In the genomic region with DNA sequence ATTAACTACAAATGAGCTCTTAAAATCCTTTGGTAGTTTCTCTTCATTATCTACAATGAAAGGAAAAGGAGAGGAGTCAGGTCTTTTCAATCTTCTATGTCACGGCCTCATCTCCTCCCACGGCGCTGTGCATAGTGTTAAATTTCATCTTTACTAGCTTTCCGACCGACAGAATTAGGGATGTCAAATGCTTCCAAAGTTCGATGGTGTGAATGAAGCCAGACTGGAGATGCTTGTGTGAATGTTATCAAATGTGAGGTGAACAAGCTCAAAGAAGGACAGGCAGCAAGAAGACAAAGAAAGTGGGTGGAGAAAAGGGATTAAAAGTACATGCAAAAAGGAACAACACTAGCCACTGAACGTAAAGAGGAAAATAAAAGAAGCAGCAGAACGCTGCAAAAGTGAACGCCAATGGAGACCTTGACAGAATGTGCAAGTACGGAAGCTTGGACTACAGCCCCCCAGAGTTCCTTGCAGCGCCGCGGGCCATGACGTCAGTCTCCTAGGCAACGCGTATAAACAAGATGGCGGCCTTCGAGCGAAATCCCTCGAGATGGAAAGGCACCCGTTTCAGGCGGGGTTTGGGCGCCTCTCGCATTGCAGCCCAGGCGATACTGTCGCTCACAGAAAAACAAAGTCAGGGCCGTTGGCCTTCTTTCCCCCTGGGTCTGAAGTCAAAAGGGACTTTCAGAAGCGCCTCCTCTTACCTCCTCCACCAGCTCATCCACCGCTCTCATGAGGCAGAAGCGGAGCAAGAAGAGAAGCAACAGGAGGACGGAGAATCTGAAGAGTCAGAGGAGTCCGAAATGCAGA, we compare ENCODE assay signal across 8 mouse cellular contexts. TPM values are rescaled to one million over a fixed set of nuclear protein-coding genes. Genes with fewer than 3 reads are reported as not detected.
DNase-seq lines count a peak whose midpoint lies in the region; ATAC-seq lines count a peak whose summit lies in the region.

A gene (plus strand): TSS at position 516 of the 813 bp plus-strand sequence.

- peak; percentile 80 for DNase-seq in Muller cell, postnatal 12 days (ENCODE audit: inconsistent ontology term)
- DNase-seq in cerebellum, adult 9-10 months = peak; percentile 86
- peak; percentile 76 to 81 for DNase-seq in frontal cortex, postnatal 14 days (ENCODE audit: low spot score in 2 of 2)
- DNase-seq in hindbrain, embryonic 14.5 days (ENCODE audit: low spot score) = peak; percentile 93
- peak; percentile 85 to 87 for DNase-seq in layer of hippocampus, postnatal 36 days
- DNase-seq in lung, postnatal 36 days = peak; percentile 93
- peak; percentile 95 for DNase-seq in retina, postnatal 1 day
- DNase-seq in urinary bladder, adult 18-20 months (ENCODE audit: low spot score in 2 of 2) = peak; percentile 65 to 71

- H3K4me2 ChIP-seq in hindbrain, embryonic 14.5 days (replicated peaks) = peak within 1 kb of the TSS; percentile 87

- peaks cover 12% of the 10 kb centered on the region for H3K4me1 ChIP-seq in hindbrain, embryonic 14.5 days (replicated peaks; ENCODE audit: control insufficient read depth, insufficient read depth, low read length)

- no peaks in the 10 kb centered on the region for H3K9me3 ChIP-seq in hindbrain, embryonic 14.5 days (ENCODE audit: control insufficient read depth, low read length)

- peak within 1 kb of the TSS; percentile 73 for H3K27ac ChIP-seq in hindbrain, embryonic 14.5 days

- H3K9ac ChIP-seq in hindbrain, embryonic 14.5 days = peak within 1 kb of the TSS; percentile 46

- no peaks in the 10 kb centered on the region for H3K36me3 ChIP-seq in hindbrain, embryonic 14.5 days (replicated peaks; ENCODE audit: control insufficient read depth, insufficient read depth)

- ATAC-seq in hindbrain, embryonic 14.5 days (ENCODE audit: low FRiP score) = peak; percentile 95

- WGBS in hindbrain, embryonic 14.5 days = 4% methylated on average over 32 of the region's 32 CpGs

- no peaks in the 10 kb centered on the region for H3K27me3 ChIP-seq in hindbrain, embryonic 14.5 days (ENCODE audit: control insufficient read depth, insufficient read depth, low read length)

- peak within 1 kb of the TSS; percentile 60 for H3K4me3 ChIP-seq in hindbrain, embryonic 14.5 days (replicated peaks; ENCODE audit: low read length)

RNA-seq across cellular contexts. Expression of the gene that starts here (rescaled TPM):
- 1.3 and 1.9 TPM in 2 replicates for polyA plus RNA-seq in hindbrain, embryonic 14.5 days (2014; fragmentation: Nextera tagmentation; extraction: Ambion mirVana)
- 1 to 10 TPM; 1.9 to 2.3 TPM for total RNA-seq in layer of hippocampus, postnatal 36 days (2021)

Comparison
In these comparisons a context has a peak if more than half of its experiments do, and no peak if none do; other contexts are left out.
1. Peak in every context shown above with its lines: DNase-seq, ATAC-seq, H3K4me3 ChIP-seq and H3K27ac ChIP-seq.